Mouse (Mus musculus) neural tube, embryonic 15.5 days (tissue): ENCODE results near the gene Gm26602. TPM values are rescaled to one million over a fixed set of nuclear protein-coding genes. Genes with fewer than 3 reads are reported as not detected.

Source experiments
- ATAC-seq: fragments of 200-750 bp; cut with Nextera tagmentation; 2 replicates; pipeline ENCODE4 v1.8.0; 2017; ENCODE audit warnings: mild to moderate bottlenecking, moderate TSS enrichment, moderate library complexity; ENCODE audit not compliant: low FRiP score
- H3K27ac ChIP-seq: fragments of 300-500 bp; sonication (generic); replicated peaks from 2 replicates; pipeline ENCODE4 v1.5.1; 2015; ENCODE audit warnings: mild to moderate bottlenecking, inconsistent platforms
- H3K27me3 ChIP-seq: fragments of 300-500 bp; sonication (generic); replicated peaks from 2 replicates; pipeline ENCODE4 v1.6.1; 2015; ENCODE audit warnings: inconsistent platforms
- H3K36me3 ChIP-seq: fragments of 300-500 bp; sonication (generic); 2 replicates; pipeline ENCODE4 v1.6.1; 2015; ENCODE audit warnings: inconsistent platforms
- H3K4me1 ChIP-seq: fragments of 300-500 bp; sonication (generic); 2 replicates; pipeline ENCODE4 v1.6.1; 2015; ENCODE audit warnings: inconsistent platforms
- H3K4me2 ChIP-seq: fragments of 300-500 bp; sonication (generic); 2 replicates; pipeline ENCODE4 v1.6.1; 2015; ENCODE audit warnings: inconsistent platforms, mild to moderate bottlenecking, moderate library complexity
- H3K4me3 ChIP-seq: fragments of 300-500 bp; sonication (generic); replicated peaks from 2 replicates; pipeline ENCODE4 v1.5.1; 2015; ENCODE audit warnings: mild to moderate bottlenecking, inconsistent platforms
- H3K9ac ChIP-seq: fragments of 300-500 bp; sonication (generic); replicated peaks from 2 replicates; pipeline ENCODE4 v1.6.1; 2015; ENCODE audit warnings: mild to moderate bottlenecking, inconsistent platforms
- H3K9me3 ChIP-seq: fragments of 300-500 bp; sonication (generic); replicated peaks from 2 replicates; pipeline ENCODE4 v1.6.1; 2016; ENCODE audit warnings: inconsistent platforms
- WGBS: fragments of 180-500 bp; shearing (Covaris S2); methylation state at CpG from one replicate; pipeline ENCODE4 v1.1.7; 2015; ENCODE audit warnings: mixed read lengths; 5-methylcytosine and 5-hydroxymethylcytosine counted together
- polyA plus RNA-seq: library from polyadenylated mRNA; unstranded; fragments of >200 nt; fragmentation: Nextera tagmentation; extraction: Ambion mirVana; gene quantifications from 2 replicates; pipeline ENCODE4 v1.2.1, GENCODE M21; 2015

The Gm26602 gene
- polyA plus RNA-seq, 1 experiment from 2014 or later, result 23.6 TPM

DNA sequence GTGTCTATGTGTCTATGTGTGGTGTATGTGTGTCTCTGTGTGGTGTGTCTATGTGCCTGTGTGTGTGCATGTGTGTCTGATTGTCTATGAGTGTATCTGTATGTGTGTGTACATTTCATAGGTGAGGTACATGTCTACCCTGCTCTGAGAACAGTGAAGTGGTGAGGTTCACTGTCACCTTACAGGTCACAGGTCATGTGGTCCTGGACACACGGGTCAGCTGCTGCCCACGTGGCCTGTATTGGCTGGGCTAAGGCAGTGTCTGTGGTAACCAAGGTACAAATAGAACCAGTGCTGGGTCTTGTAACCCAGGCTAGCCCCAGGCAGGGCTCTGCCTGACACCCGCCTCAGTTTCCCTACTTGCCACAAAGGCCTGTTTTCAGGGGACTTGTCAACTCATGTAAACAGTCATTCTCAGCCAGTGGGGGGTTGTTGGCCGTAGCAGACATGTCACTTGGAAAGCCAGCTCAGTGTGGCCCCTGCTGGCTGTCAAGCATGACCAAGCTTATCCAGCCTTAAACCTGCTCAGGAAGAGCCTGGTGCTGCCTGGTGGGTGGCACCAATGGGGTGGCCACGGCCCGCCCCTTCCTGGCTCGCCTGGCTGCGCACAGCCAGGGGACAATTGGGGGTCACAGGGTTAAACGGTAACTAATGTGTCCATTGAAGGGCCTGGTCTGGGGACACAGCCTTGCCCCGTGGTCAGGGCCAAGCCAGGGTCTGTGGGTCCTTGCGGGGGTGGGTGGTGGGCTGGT, 27.3 kb downstream of the Gm26602 start:
- ATAC-seq, result no peak
- Histone ChIP-seq H3K4me3 (no peak overlapping the region), H3K36me3 (peaks cover 6% of the 10 kb centered on the region; the same call in 1 of the 2 replicates), H3K9ac (no peak overlapping the region), H3K4me1 (peaks cover 48% of the 10 kb centered on the region), H3K27ac (no peak overlapping the region), H3K4me2 (no peak overlapping the region), H3K9me3 (no peaks in the 10 kb centered on the region), H3K27me3 (no peaks in the 10 kb centered on the region)
- WGBS, result 36% methylated on average over 11 of the region's 11 CpGs

DNA sequence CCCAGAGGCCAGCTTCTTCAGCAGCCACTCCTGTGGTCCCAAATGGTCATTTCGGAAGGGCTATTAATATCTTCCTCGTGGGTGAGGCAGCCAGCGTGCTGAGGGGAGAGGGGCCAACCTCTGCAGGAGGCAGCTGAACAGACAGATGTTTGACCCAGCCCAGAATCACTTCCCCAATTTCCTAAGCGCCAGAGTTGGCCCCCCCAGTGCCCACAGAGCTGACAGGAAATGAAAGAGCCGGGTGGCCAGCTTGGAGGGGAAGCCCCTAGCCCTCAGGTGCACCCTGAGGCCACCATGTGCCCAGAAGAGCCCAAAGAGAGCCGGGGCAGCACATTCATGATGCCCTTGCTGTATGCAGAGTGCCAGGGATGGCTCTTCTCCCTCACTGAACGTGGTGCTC, 30.1 kb downstream of the Gm26602 start:
- no peaks in the 10 kb centered on the region for H3K27me3 ChIP-seq
- no peak overlapping the region for H3K9ac ChIP-seq
- H3K4me3 ChIP-seq, result no peak overlapping the region
- H3K36me3 ChIP-seq, result peaks cover 6% of the 10 kb centered on the region; the same call in 1 of the 2 replicates
- 63% methylated on average over 7 of the region's 7 CpGs for WGBS
- no peak for ATAC-seq
- H3K27ac ChIP-seq, result no peak overlapping the region
- H3K9me3 ChIP-seq, result no peaks in the 10 kb centered on the region
- H3K4me1 ChIP-seq, result peaks cover 50% of the 10 kb centered on the region
- no peak overlapping the region for H3K4me2 ChIP-seq

GRCm38 (mm10) chr10:79942988-79943387, 32.3 kb downstream of the Gm26602 start:
- peaks cover 46% of the 10 kb centered on the region for H3K4me1 ChIP-seq
- ATAC-seq, result no peak

GRCm38 (mm10) chr10:79943471-79943901, 32.8 kb downstream of the Gm26602 start:
- no peak overlapping the region for H3K9ac ChIP-seq
- no peak overlapping the region for H3K4me2 ChIP-seq
- no peak overlapping the region for H3K4me3 ChIP-seq
- ATAC-seq, result no peak
- no peak overlapping the region for H3K27ac ChIP-seq
- no peaks in the 10 kb centered on the region for H3K27me3 ChIP-seq
- peaks cover 41% of the 10 kb centered on the region for H3K4me1 ChIP-seq
- no peaks in the 10 kb centered on the region for H3K9me3 ChIP-seq
- 66% methylated on average over 9 of the region's 9 CpGs for WGBS
- peaks cover 8% of the 10 kb centered on the region for H3K36me3 ChIP-seq

More at GRCm38 (mm10) chr10:79942988-79943387, 32.3 kb downstream of the Gm26602 start:
- Histone ChIP-seq H3K9ac (no peak overlapping the region), H3K27ac (no peak overlapping the region), H3K27me3 (no peaks in the 10 kb centered on the region), H3K9me3 (no peaks in the 10 kb centered on the region), H3K4me2 (no peak overlapping the region), H3K4me3 (no peak overlapping the region), H3K36me3 (peaks cover 6% of the 10 kb centered on the region; the same call in 1 of the 2 replicates)
- 96% methylated on average over 1 of the region's 1 CpGs for WGBS

DNA sequence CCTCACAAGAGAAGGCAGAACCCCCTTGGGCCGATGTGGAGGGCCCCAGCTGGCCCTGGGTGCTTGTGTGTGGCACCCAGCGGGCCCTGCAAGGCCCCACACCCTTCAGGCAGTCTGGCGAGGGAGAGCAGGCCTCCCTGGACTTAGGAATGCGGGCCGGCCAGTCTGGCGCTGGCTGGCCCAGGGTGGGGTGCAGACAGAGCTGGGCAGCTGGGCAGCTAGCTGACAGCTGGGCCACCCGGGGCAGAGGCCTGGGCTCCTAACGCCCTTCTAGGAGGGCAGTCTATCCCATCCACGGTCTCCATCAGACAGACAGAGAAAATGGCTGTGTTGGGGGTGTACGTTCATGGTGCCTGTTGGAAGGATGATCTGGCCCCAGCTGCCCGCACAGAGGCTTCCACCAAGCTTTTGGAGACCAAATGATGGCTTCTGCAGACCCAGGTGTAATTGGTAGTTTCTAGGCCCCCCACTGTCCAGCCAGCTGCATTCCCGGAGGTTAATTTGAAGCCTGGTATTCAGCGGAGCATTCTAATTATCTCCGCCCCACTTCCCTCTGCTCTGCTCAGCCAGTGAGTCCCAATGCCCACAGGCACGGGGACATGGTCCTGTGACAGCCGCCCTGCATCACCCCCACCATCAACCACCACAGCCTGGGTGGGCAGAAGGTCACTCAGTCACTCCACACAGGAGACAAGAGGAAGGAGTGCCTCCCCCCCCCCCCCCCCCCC, 35.0 kb downstream of the Gm26602 start:
- H3K9ac ChIP-seq, result no peak overlapping the region
- WGBS, result 22% methylated on average over 16 of the region's 16 CpGs
- 0 out of 2 replicates have a peak overlapping the region, but pooled peaks have one; percentile 18 for H3K27ac ChIP-seq

GRCm38 (mm10) chr10:79946752-79947322, 36.2 kb downstream of the Gm26602 start:
- no peak for ATAC-seq
- Histone ChIP-seq H3K36me3 (peaks cover 37% of the 10 kb centered on the region), H3K4me2 (no peak overlapping the region), H3K27ac (no peak overlapping the region), H3K4me3 (no peak overlapping the region), H3K27me3 (no peaks in the 10 kb centered on the region), H3K4me1 (peaks cover 33% of the 10 kb centered on the region), H3K9me3 (no peaks in the 10 kb centered on the region), H3K9ac (no peak overlapping the region)
- WGBS, result 19% methylated on average over 7 of the region's 7 CpGs

More for the DNA sequence above, 35.0 kb downstream of the Gm26602 start:
- Histone ChIP-seq H3K4me2 (no peak overlapping the region), H3K36me3 (peaks cover 26% of the 10 kb centered on the region), H3K4me3 (no peak overlapping the region), H3K9me3 (no peaks in the 10 kb centered on the region), H3K27me3 (no peaks in the 10 kb centered on the region), H3K4me1 (peaks cover 35% of the 10 kb centered on the region)
- ATAC-seq, result no peak

- H3K36me3 ChIP-seq, result peaks cover 36% of the 10 kb centered on the region
- peaks cover 33% of the 10 kb centered on the region for H3K4me1 ChIP-seq
- no peak for ATAC-seq
- H3K9me3 ChIP-seq, result no peaks in the 10 kb centered on the region
- no peak overlapping the region for H3K4me3 ChIP-seq
- 61% methylated on average over 6 of the region's 6 CpGs for WGBS
- H3K4me2 ChIP-seq, result no peak overlapping the region
- no peak overlapping the region for H3K9ac ChIP-seq
- H3K27me3 ChIP-seq, result no peaks in the 10 kb centered on the region
- no peak overlapping the region for H3K27ac ChIP-seq
Observed at GRCm38 (mm10) chr10:79947502-79947901, 36.8 kb downstream of the Gm26602 start.

- no peak overlapping the region for H3K9ac ChIP-seq
- no peak overlapping the region for H3K27ac ChIP-seq
- H3K9me3 ChIP-seq, result no peaks in the 10 kb centered on the region
- H3K4me3 ChIP-seq, result no peak overlapping the region
- peaks cover 21% of the 10 kb centered on the region for H3K4me1 ChIP-seq
- no peaks in the 10 kb centered on the region for H3K27me3 ChIP-seq
- no peak overlapping the region for H3K4me2 ChIP-seq
- WGBS, result 92% methylated on average over 4 of the region's 4 CpGs
- no peak for ATAC-seq
- H3K36me3 ChIP-seq, result peaks cover 44% of the 10 kb centered on the region
Observed at GRCm38 (mm10) chr10:79949873-79950272, 39.2 kb downstream of the Gm26602 start.

DNA sequence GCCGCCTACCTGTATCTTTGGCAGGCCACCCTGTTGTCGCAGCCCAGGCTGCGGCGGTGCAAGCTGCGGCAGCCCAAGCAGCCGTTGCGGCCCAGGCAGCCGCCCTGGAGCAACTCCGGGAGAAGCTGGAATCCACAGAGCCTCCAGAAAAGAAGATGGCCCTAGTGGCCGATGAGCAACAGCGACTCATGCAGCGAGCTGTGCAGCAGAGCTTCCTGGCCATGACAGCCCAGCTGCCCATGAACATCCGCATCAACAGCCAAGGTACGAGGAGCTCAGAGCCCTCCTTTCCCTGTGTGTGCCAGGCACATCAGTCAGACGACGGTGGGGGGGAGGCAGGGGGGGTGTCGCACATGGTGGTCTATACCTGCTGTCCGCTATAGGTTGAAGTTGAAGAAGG, 40.0 kb downstream of the Gm26602 start:
- no peaks in the 10 kb centered on the region for H3K9me3 ChIP-seq
- no peak overlapping the region for H3K9ac ChIP-seq
- no peak for ATAC-seq
- WGBS, result 88% methylated on average over 18 of the region's 18 CpGs
- H3K36me3 ChIP-seq, result peaks cover 44% of the 10 kb centered on the region
- H3K4me3 ChIP-seq, result no peak overlapping the region
- no peaks in the 10 kb centered on the region for H3K27me3 ChIP-seq
- no peak overlapping the region for H3K27ac ChIP-seq
- no peak overlapping the region for H3K4me2 ChIP-seq
- H3K4me1 ChIP-seq, result peaks cover 14% of the 10 kb centered on the region

- no peak overlapping the region for H3K27ac ChIP-seq
- no peaks in the 10 kb centered on the region for H3K9me3 ChIP-seq
- no peak overlapping the region for H3K4me3 ChIP-seq
- no peak overlapping the region for H3K9ac ChIP-seq
- ATAC-seq, result no peak
- WGBS, result 91% methylated on average over 6 of the region's 6 CpGs
- peaks cover 4% of the 10 kb centered on the region; the same call in 1 of the 2 replicates for H3K4me1 ChIP-seq
- H3K27me3 ChIP-seq, result no peaks in the 10 kb centered on the region; the same call in 1 of the 2 replicates
- H3K36me3 ChIP-seq, result peaks cover 38% of the 10 kb centered on the region
- H3K4me2 ChIP-seq, result no peak overlapping the region
Observed at GRCm38 (mm10) chr10:79953946-79954345, 43.3 kb downstream of the Gm26602 start.

DNA sequence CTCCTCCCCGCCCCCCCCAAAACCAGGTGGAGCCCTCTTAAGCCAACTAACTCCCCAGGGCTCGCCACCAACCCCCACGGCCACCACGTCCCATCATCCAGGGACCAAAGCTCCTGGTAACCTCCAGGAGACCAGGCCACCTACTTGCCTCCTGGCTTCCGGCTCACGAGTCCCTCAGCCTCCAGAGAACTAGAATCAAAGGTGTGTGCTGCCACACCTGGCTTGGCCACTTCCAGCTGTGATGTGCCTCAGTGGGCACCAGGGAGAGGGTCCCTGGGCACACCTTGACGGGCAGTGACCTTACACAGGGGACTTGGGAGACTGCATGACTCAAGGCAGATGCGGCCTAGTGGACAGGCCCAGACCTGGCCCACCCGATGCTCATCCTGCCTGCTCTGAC, 45.0 kb downstream of the Gm26602 start:
- Histone ChIP-seq H3K4me1 (peaks cover 6% of the 10 kb centered on the region), H3K36me3 (peaks cover 21% of the 10 kb centered on the region), H3K9me3 (no peaks in the 10 kb centered on the region), H3K4me2 (no peak overlapping the region), H3K4me3 (no peak overlapping the region), H3K9ac (no peak overlapping the region), H3K27me3 (no peaks in the 10 kb centered on the region; the same call in 1 of the 2 replicates), H3K27ac (no peak overlapping the region)
- no peak for ATAC-seq
- WGBS, result 77% methylated on average over 9 of the region's 9 CpGs
